ENCODE assay signal across 27 mouse cellular contexts in the genomic region with DNA sequence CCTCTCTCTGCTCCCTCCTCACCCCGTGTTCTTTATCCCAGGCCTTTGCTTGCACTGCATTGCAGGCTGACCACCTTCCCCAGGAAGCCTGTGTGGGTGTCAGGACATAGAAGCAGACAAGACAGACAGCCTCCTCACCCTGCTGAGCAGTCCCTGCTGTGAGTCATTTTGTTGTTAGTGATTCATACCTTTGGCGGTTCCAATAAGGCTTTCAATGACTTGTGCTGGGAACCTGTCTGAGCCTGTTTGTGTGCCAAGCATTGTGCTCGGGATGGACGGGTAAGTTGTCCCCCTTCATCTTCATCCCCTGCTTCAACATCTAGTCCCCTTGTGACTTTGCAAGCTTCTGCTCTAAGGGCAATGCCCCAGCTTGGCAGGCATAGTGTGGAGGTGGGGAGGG. TPM values are rescaled to one million over a fixed set of nuclear protein-coding genes. Genes with fewer than 3 reads are reported as not detected.
A peak's percentile ranks its signal among the peaks of the same experiment; 100 is the strongest.
DNase-seq lines count a peak whose midpoint lies in the region; ATAC-seq and TF ChIP-seq lines count a peak whose summit lies in the region.
"Had no signal": no experiment of that assay in that cellular context is flagged by ENCODE, and none has a peak within 500 bp of the region (broad histone marks: within the 10 kb centered on the region; RNA-seq: fewer than 3 reads in every experiment).

No protein-coding gene starts in this region.

- no peak for ATAC-seq in stomach, embryonic 15.5 days (ENCODE audit: insufficient read depth, low FRiP score, low read depth)
- no peak for ATAC-seq in megakaryocyte progenitor cell, adult 5-6 weeks (replicated peaks; ENCODE audit: poor library complexity)
- ATAC-seq in intestine, postnatal 0 days, result no peak

- DNase-seq in gastrocnemius, adult 2 months, result peak; percentile 5
- DNase-seq in gastrocnemius, adult 8-10 months (ENCODE audit: low spot score in 2 of 2), result no peak
- peak; percentile 53 for DNase-seq in 416B (ENCODE audit: low read depth)
- DNase-seq in brain, adult 2 months (ENCODE audit: low read depth, low spot score), result peak; percentile 64
- DNase-seq in left cerebral cortex, postnatal 4 days, result no peak

- H3K27me3 ChIP-seq in stomach, embryonic 15.5 days (replicated peaks), result 0 out of 2 replicates have a peak, but pooled peaks cover 3% of the 10 kb centered on the region
- peaks cover 6% of the 10 kb centered on the region for H3K27me3 ChIP-seq in intestine, postnatal 0 days (replicated peaks; ENCODE audit: control insufficient read depth, insufficient read depth, low read length)

- H3K9me3 ChIP-seq in stomach, embryonic 15.5 days, result no peaks in the 10 kb centered on the region
- no peaks in the 10 kb centered on the region for H3K9me3 ChIP-seq in intestine, postnatal 0 days (ENCODE audit: control insufficient read depth)
- H3K9me3 ChIP-seq: heart, embryonic 15.5 days; hindbrain, embryonic 13.5 days; limb, embryonic 13.5 days; liver, embryonic 12.5 days; megakaryocyte, embryonic 14.5 days; midbrain, embryonic 13.5 days; neural tube, embryonic 12.5 days had no signal

- no peak overlapping the region for H3K9ac ChIP-seq in stomach, embryonic 15.5 days
- H3K9ac ChIP-seq in intestine, postnatal 0 days (ENCODE audit: low read depth, low read length), result no peak overlapping the region
- H3K9ac ChIP-seq: forebrain, postnatal 0 days; heart, embryonic 15.5 days; hindbrain, embryonic 13.5 days; limb, embryonic 13.5 days; liver, embryonic 12.5 days; midbrain, embryonic 13.5 days; neural tube, embryonic 12.5 days had no signal

- H3K27ac ChIP-seq in gastrocnemius, adult 2 months, result no peak overlapping the region
- H3K27ac ChIP-seq in stomach, embryonic 15.5 days, result 0 out of 2 replicates have a peak overlapping the region, but pooled peaks have one; percentile 26
- H3K27ac ChIP-seq in intestine, postnatal 0 days (ENCODE audit: low read depth, low read length), result no peak overlapping the region
- H3K27ac ChIP-seq: heart, embryonic 15.5 days; hindbrain, embryonic 13.5 days; kidney, postnatal 0 days; left cerebral cortex, adult 2 months; limb, embryonic 13.5 days; liver, embryonic 12.5 days; midbrain, embryonic 13.5 days; neural tube, embryonic 12.5 days had no signal

- H3K4me1 ChIP-seq in stomach, embryonic 15.5 days, result peaks cover 18% of the 10 kb centered on the region
- no peaks in the 10 kb centered on the region for H3K4me1 ChIP-seq in intestine, postnatal 0 days (replicated peaks; ENCODE audit: control insufficient read depth, insufficient read depth, low read length)

- TF ChIP-seq CTCF in gastrocnemius, adult 2 months (IDR thresholded peaks at IDR 0.05), result no peak
- TF ChIP-seq CTCF in intestine, postnatal 0 days (IDR thresholded peaks at IDR 0.05; ENCODE audit: low read depth), result no peak

- no peaks in the 10 kb centered on the region for H3K36me3 ChIP-seq in stomach, embryonic 15.5 days
- H3K36me3 ChIP-seq in intestine, postnatal 0 days (ENCODE audit: control insufficient read depth, insufficient read depth), result no peaks in the 10 kb centered on the region
- H3K36me3 ChIP-seq: heart, embryonic 15.5 days; hindbrain, embryonic 13.5 days; limb, embryonic 13.5 days; liver, embryonic 12.5 days; midbrain, embryonic 13.5 days; neural tube, embryonic 12.5 days had no signal

- H3K4me3 ChIP-seq in gastrocnemius, adult 2 months, result no peak overlapping the region
- H3K4me3 ChIP-seq in stomach, embryonic 15.5 days (replicated peaks), result no peak overlapping the region
- no peak overlapping the region for H3K4me3 ChIP-seq in intestine, postnatal 0 days (ENCODE audit: low read depth, low read length)
- H3K4me3 ChIP-seq: heart, embryonic 15.5 days; hindbrain, embryonic 13.5 days; left cerebral cortex, adult 2 months; limb, embryonic 13.5 days; liver, embryonic 12.5 days; megakaryocyte, embryonic 14.5 days; midbrain, embryonic 13.5 days; neural tube, embryonic 12.5 days had no signal

- intact Hi-C loops in gastrocnemius, adult 2 months (cut with DNase I), result loop anchor here (1.0 to 10.0 kb wide), 3 partner anchors 131 to 333 kb away; a partner anchor contains a TSS
- intact Hi-C loops in left cerebral cortex, postnatal 4 days (cut with DNase I), result loop anchor here (10.0 kb wide), 2 partner anchors 131 to 171 kb away; a partner anchor contains a TSS

- 66% methylated on average over 4 of the region's 4 CpGs for WGBS in stomach, embryonic 15.5 days
- WGBS in intestine, postnatal 0 days, result 60% methylated on average over 4 of the region's 4 CpGs

- H3K4me2 ChIP-seq in stomach, embryonic 15.5 days, result no peak overlapping the region
- no peak overlapping the region for H3K4me2 ChIP-seq in intestine, postnatal 0 days (replicated peaks; ENCODE audit: low read depth)
- H3K4me2 ChIP-seq: heart, embryonic 15.5 days; hindbrain, embryonic 13.5 days; limb, embryonic 13.5 days; liver, embryonic 12.5 days; midbrain, embryonic 13.5 days; neural tube, embryonic 12.5 days had no signal

RNA-seq across cellular contexts. Expression of a gene that starts 5.1 kb away (rescaled TPM):
- total RNA-seq in gastrocnemius, adult 2 months (2021), result not detected
- not detected for total RNA-seq in gastrocnemius, adult 8-10 months (2022)
- 0.15 and 0.21 TPM in 2 replicates for polyA plus RNA-seq in stomach, embryonic 15.5 days (2015; fragmentation: Nextera tagmentation; extraction: Ambion mirVana)
- under 1 TPM; 0.91 to 0.94 TPM for total RNA-seq in left cerebral cortex, postnatal 4 days (2021)
- not detected in 2 replicates for total RNA-seq in megakaryocyte progenitor cell, adult 5-6 weeks (2015)
- total RNA-seq in megakaryocyte progenitor cell, adult 5-6 weeks (2017), result not detected in 2 replicates
- 0.04 TPM in 1 of 2 replicates, not detected in the other for polyA plus RNA-seq in intestine, postnatal 0 days (2015; fragmentation: Nextera tagmentation; extraction: Ambion mirVana)
- total RNA-seq: gastrocnemius, adult 18-20 months; heart, postnatal 36 days had no signal
- polyA plus RNA-seq: small intestine, adult 2 months had no signal

RNA-seq across cellular contexts. Expression of a gene that starts 12.9 kb away (rescaled TPM):
- total RNA-seq in gastrocnemius, adult 2 months (2021), result not detected
- not detected for total RNA-seq in gastrocnemius, adult 8-10 months (2022)
- 4.6 and 8.2 TPM in 2 replicates for polyA plus RNA-seq in stomach, embryonic 15.5 days (2015; fragmentation: Nextera tagmentation; extraction: Ambion mirVana)
- not detected for total RNA-seq in left cerebral cortex, postnatal 4 days (2021)
- total RNA-seq in megakaryocyte progenitor cell, adult 5-6 weeks (2015), result not detected in 2 replicates
- total RNA-seq in megakaryocyte progenitor cell, adult 5-6 weeks (2017), result not detected in 2 replicates
- 22.5 and 24.3 TPM in 2 replicates for polyA plus RNA-seq in intestine, postnatal 0 days (2015; fragmentation: Nextera tagmentation; extraction: Ambion mirVana)
- total RNA-seq: adrenal gland, postnatal 14 days; forebrain, postnatal 0 days; gastrocnemius, adult 18-20 months; heart, postnatal 36 days; layer of hippocampus, postnatal 10 days; left cerebral cortex, adult 2 months had no signal
- polyA plus RNA-seq: liver, embryonic 12.5 days; midbrain, embryonic 13.5 days; testis, adult 2 months had no signal

RNA-seq across cellular contexts. Expression of a gene that starts 38.6 kb away (rescaled TPM):
- not detected for total RNA-seq in gastrocnemius, adult 2 months (2021)
- not detected for total RNA-seq in gastrocnemius, adult 8-10 months (2022)
- polyA plus RNA-seq in stomach, embryonic 15.5 days (2015; fragmentation: Nextera tagmentation; extraction: Ambion mirVana), result 0.44 and 0.54 TPM in 2 replicates
- total RNA-seq in left cerebral cortex, postnatal 4 days (2021), result not detected
- total RNA-seq in megakaryocyte progenitor cell, adult 5-6 weeks (2015), result not detected in 2 replicates
- not detected in 2 replicates for total RNA-seq in megakaryocyte progenitor cell, adult 5-6 weeks (2017)
- 3.2 and 3.5 TPM in 2 replicates for polyA plus RNA-seq in intestine, postnatal 0 days (2015; fragmentation: Nextera tagmentation; extraction: Ambion mirVana)
- total RNA-seq: forebrain, postnatal 0 days; gastrocnemius, adult 18-20 months; heart, postnatal 36 days; layer of hippocampus, postnatal 10 days; left cerebral cortex, adult 2 months had no signal
- polyA plus RNA-seq: brain, embryonic 14.5 days; embryonic facial prominence, embryonic 14.5 days; forebrain, postnatal 0 days; gonadal fat pad, adult 2 months; heart, embryonic 15.5 days; hindbrain, embryonic 13.5 days; limb, embryonic 13.5 days; midbrain, embryonic 13.5 days; neural tube, embryonic 12.5 days; testis, adult 2 months had no signal

Comparison
In these comparisons a context has a peak if more than half of its experiments do, and no peak if none do; other contexts are left out.
1. DNase-seq: peak in gastrocnemius, adult 2 months (single experiment), 416B (single experiment) and brain, adult 2 months (single experiment); none in gastrocnemius, adult 8-10 months (0 of 2) and left cerebral cortex, postnatal 4 days (single experiment).